Mouse (Mus musculus): Measurements from ENCODE around the gene Klhdc9. TPM values are rescaled to one million over a fixed set of nuclear protein-coding genes. Genes with fewer than 3 reads are reported as not detected.

Gene Klhdc9
- polyA plus RNA-seq, 1 experiment from 2014 or later = 1.3 TPM

GRCm38 (mm10) chr1:171384361-171384760 is 23.8 kb upstream of the Klhdc9 start:
- Histone ChIP-seq H3K4me3 (ENCODE audit: low read depth, low read length) (no peak overlapping the region), H3K9me3 (ENCODE audit: control insufficient read depth, low read length) (no peaks in the 10 kb centered on the region), H3K27me3 (ENCODE audit: control insufficient read depth, insufficient read depth, low read length) (peaks cover 9% of the 10 kb centered on the region), H3K36me3 (ENCODE audit: control insufficient read depth, insufficient read depth, low read length) (no peaks in the 10 kb centered on the region), H3K27ac (ENCODE audit: low read depth, low read length) (no peak overlapping the region), H3K4me2 (replicated peaks; ENCODE audit: low read depth, low read length) (no peak overlapping the region), H3K4me1 (replicated peaks; ENCODE audit: control insufficient read depth, insufficient read depth, low read length) (no peaks in the 10 kb centered on the region), H3K9ac (ENCODE audit: low read depth, low read length) (no peak overlapping the region)
- DNase-seq (ENCODE audit: low spot score) (no peak), ATAC-seq (ENCODE audit: low FRiP score) (no peak)
- WGBS = 75% methylated on average over 9 of the region's 9 CpGs

- H3K27me3 ChIP-seq (ENCODE audit: control insufficient read depth, insufficient read depth, low read length) = peaks cover 9% of the 10 kb centered on the region
- no peak overlapping the region for H3K27ac ChIP-seq (ENCODE audit: low read depth, low read length)
- no peaks in the 10 kb centered on the region for H3K36me3 ChIP-seq (ENCODE audit: control insufficient read depth, insufficient read depth, low read length)
- DNase-seq (ENCODE audit: low spot score) (no peak), ATAC-seq (ENCODE audit: low FRiP score) (no peak)
- 74% methylated on average over 11 of the region's 11 CpGs for WGBS
- no peaks in the 10 kb centered on the region for H3K9me3 ChIP-seq (ENCODE audit: control insufficient read depth, low read length)
- no peaks in the 10 kb centered on the region for H3K4me1 ChIP-seq (replicated peaks; ENCODE audit: control insufficient read depth, insufficient read depth, low read length)
- no peak overlapping the region for H3K9ac ChIP-seq (ENCODE audit: low read depth, low read length)
- H3K4me3 ChIP-seq (ENCODE audit: low read depth, low read length) = no peak overlapping the region
- H3K4me2 ChIP-seq (replicated peaks; ENCODE audit: low read depth, low read length) = no peak overlapping the region
Measured at GRCm38 (mm10) chr1:171382096-171382620, 21.6 kb upstream of the Klhdc9 start.

DNA sequence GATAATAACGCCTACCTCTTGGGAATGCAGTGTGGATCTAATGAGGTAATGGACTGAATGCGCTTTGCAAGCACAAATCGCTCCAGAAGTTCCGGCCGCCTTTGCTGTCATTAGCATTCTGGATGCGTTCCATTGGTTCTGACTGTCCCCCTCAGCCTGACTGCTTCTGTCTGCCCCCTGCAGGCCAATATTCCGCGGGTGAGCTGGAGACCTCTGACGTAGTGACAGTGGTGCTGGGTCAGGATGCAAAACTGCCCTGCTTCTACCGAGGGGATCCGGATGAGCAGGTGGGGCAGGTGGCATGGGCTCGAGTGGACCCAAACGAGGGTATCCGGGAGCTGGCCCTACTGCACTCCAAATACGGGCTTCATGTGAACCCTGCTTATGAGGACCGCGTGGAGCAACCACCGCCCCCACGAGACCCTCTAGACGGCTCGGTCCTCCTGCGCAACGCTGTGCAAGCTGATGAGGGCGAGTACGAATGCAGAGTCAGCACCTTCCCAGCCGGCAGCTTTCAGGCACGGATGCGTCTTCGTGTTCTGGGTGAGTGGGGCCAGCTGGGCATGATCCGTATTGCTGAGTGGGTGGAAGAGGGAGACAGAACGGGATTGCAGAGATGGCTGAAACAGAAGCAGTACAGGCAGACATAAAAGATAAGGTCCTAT is 19.5 kb upstream of the Klhdc9 start:
- Histone ChIP-seq H3K36me3 (ENCODE audit: control insufficient read depth, insufficient read depth, low read length) (no peaks in the 10 kb centered on the region), H3K9me3 (ENCODE audit: control insufficient read depth, low read length) (no peaks in the 10 kb centered on the region), H3K9ac (ENCODE audit: low read depth, low read length) (no peak overlapping the region), H3K27ac (ENCODE audit: low read depth, low read length) (no peak overlapping the region), H3K4me1 (replicated peaks; ENCODE audit: control insufficient read depth, insufficient read depth, low read length) (no peaks in the 10 kb centered on the region), H3K4me2 (replicated peaks; ENCODE audit: low read depth, low read length) (peak overlapping the region; percentile 24), H3K27me3 (ENCODE audit: control insufficient read depth, insufficient read depth, low read length) (peaks cover 9% of the 10 kb centered on the region), H3K4me3 (ENCODE audit: low read depth, low read length) (peak overlapping the region; percentile 0; the same call in 1 of the 2 replicates)
- WGBS = 6% methylated on average over 31 of the region's 31 CpGs
- DNase-seq (ENCODE audit: low spot score) = peak; percentile 87
- ATAC-seq (ENCODE audit: low FRiP score) = peak; percentile 88

- Histone ChIP-seq H3K9me3 (ENCODE audit: control insufficient read depth, low read length) (no peaks in the 10 kb centered on the region), H3K27me3 (ENCODE audit: control insufficient read depth, insufficient read depth, low read length) (peaks cover 9% of the 10 kb centered on the region), H3K27ac (ENCODE audit: low read depth, low read length) (no peak overlapping the region), H3K4me2 (replicated peaks; ENCODE audit: low read depth, low read length) (no peak overlapping the region), H3K4me3 (ENCODE audit: low read depth, low read length) (no peak overlapping the region), H3K36me3 (ENCODE audit: control insufficient read depth, insufficient read depth, low read length) (no peaks in the 10 kb centered on the region), H3K9ac (ENCODE audit: low read depth, low read length) (no peak overlapping the region), H3K4me1 (replicated peaks; ENCODE audit: control insufficient read depth, insufficient read depth, low read length) (no peaks in the 10 kb centered on the region)
- DNase-seq (ENCODE audit: low spot score) (no peak), ATAC-seq (ENCODE audit: low FRiP score) (no peak)
- 93% methylated on average over 6 of the region's 6 CpGs for WGBS
Measured at GRCm38 (mm10) chr1:171378298-171378697, 17.7 kb upstream of the Klhdc9 start.

DNA sequence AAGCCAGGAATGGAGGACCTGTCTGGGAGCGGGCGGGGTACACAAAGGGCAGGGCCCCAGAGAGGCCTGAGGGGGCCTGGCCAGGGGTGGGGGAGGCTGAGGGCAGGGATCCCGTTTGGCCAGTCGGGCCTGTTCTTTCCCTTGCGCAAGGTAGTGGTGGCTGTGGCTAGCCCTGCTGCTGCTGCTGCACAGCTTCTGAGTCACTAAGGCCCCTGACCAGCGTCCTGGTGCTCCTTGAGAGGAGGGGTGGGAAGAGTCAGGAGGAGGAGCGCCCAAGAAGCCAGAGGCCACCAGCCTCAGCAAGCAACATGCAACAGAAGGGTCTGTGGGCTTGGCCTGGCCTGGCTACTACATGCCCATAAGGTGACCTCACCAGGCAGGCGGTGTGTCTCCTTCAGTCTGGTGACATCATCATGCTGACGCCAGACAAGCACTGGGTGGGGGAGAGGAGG is 15.1 kb upstream of the Klhdc9 start:
- ATAC-seq (ENCODE audit: low FRiP score) = no peak
- H3K9me3 ChIP-seq (ENCODE audit: control insufficient read depth, low read length) = no peaks in the 10 kb centered on the region
- H3K4me3 ChIP-seq (ENCODE audit: low read depth, low read length) = no peak overlapping the region
- no peak overlapping the region for H3K4me2 ChIP-seq (replicated peaks; ENCODE audit: low read depth, low read length)
- H3K9ac ChIP-seq (ENCODE audit: low read depth, low read length) = no peak overlapping the region
- no peak overlapping the region for H3K27ac ChIP-seq (ENCODE audit: low read depth, low read length)
- no peak for DNase-seq (ENCODE audit: low spot score)
- no peaks in the 10 kb centered on the region for H3K4me1 ChIP-seq (replicated peaks; ENCODE audit: control insufficient read depth, insufficient read depth, low read length)
- peaks cover 6% of the 10 kb centered on the region for H3K27me3 ChIP-seq (ENCODE audit: control insufficient read depth, insufficient read depth, low read length)
- no peaks in the 10 kb centered on the region for H3K36me3 ChIP-seq (ENCODE audit: control insufficient read depth, insufficient read depth, low read length)
- 51% methylated on average over 9 of the region's 9 CpGs for WGBS

DNA sequence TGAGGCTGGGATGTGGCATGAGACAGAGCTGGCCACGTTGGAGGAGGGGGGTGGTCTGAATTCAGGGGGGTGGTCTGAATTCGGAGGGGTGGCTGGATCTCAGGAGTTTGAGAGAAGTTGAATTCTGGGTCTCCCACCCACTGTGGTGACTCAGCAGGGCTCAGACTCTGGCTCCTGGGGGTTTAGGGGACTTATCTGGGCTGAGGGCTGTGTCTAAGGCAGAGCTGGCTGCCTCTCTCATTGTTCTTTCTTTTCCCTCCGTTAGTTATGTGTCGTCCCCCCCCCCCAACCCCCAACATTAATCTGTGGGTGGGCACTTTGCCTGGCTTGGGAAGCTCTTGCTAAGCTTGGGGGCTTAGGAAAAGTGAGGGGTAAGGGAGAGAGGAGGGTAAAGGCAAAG is 13.3 kb upstream of the Klhdc9 start:
- H3K9me3 ChIP-seq (ENCODE audit: control insufficient read depth, low read length) = no peaks in the 10 kb centered on the region
- H3K4me2 ChIP-seq (replicated peaks; ENCODE audit: low read depth, low read length) = no peak overlapping the region
- H3K36me3 ChIP-seq (ENCODE audit: control insufficient read depth, insufficient read depth, low read length) = no peaks in the 10 kb centered on the region
- ATAC-seq (ENCODE audit: low FRiP score) (no peak), DNase-seq (ENCODE audit: low spot score) (no peak)
- no peak overlapping the region for H3K4me3 ChIP-seq (ENCODE audit: low read depth, low read length)
- H3K27ac ChIP-seq (ENCODE audit: low read depth, low read length) = no peak overlapping the region
- WGBS = 0% methylated on average over 3 of the region's 4 CpGs
- H3K9ac ChIP-seq (ENCODE audit: low read depth, low read length) = no peak overlapping the region
- H3K27me3 ChIP-seq (ENCODE audit: control insufficient read depth, insufficient read depth, low read length) = no peaks in the 10 kb centered on the region
- no peaks in the 10 kb centered on the region for H3K4me1 ChIP-seq (replicated peaks; ENCODE audit: control insufficient read depth, insufficient read depth, low read length)

DNA sequence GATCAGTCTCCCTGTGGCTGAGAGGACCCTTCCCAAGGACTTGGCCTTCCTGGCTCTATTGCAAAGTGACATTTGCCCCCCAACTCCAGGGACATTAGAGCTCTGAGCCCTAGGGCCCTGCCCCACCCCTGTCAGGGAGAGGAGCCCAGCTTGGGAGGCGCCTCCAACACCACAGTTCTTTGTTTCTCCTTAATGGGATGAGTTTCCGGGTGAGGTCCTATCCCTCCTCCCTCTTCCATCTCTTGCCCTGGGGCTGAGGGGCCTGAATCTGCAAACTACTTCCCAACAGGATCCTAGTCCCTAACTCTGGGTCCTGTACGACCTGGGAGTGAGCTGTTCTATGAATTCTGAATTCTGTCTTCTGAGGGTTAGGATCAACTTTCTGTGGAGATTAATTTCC is 12.3 kb upstream of the Klhdc9 start:
- no peak for ATAC-seq (ENCODE audit: low FRiP score)

GRCm38 (mm10) chr1:171369845-171370556 is 9.4 kb upstream of the Klhdc9 start, which contains the start of gene Nectin4:
TSS of gene Nectin4 (plus strand) at chr1:171370099.
- WGBS = 38% methylated on average over 20 of the region's 20 CpGs
- Histone ChIP-seq H3K4me2 (replicated peaks; ENCODE audit: low read depth, low read length) (no peak within 1 kb of the TSS), H3K27me3 (ENCODE audit: control insufficient read depth, insufficient read depth, low read length) (no peaks in the 10 kb centered on the region), H3K36me3 (ENCODE audit: control insufficient read depth, insufficient read depth, low read length) (no peaks in the 10 kb centered on the region), H3K4me1 (replicated peaks; ENCODE audit: control insufficient read depth, insufficient read depth, low read length) (no peaks in the 10 kb centered on the region), H3K9me3 (ENCODE audit: control insufficient read depth, low read length) (no peaks in the 10 kb centered on the region), H3K9ac (ENCODE audit: low read depth, low read length) (no peak within 1 kb of the TSS), H3K4me3 (ENCODE audit: low read depth, low read length) (no peak within 1 kb of the TSS), H3K27ac (ENCODE audit: low read depth, low read length) (no peak within 1 kb of the TSS)
- ATAC-seq (ENCODE audit: low FRiP score) (no peak), DNase-seq (ENCODE audit: low spot score) (no peak)

More for the DNA sequence above, 12.3 kb upstream of the Klhdc9 start:
- H3K36me3 ChIP-seq (ENCODE audit: control insufficient read depth, insufficient read depth, low read length) = no peaks in the 10 kb centered on the region
- no peaks in the 10 kb centered on the region for H3K9me3 ChIP-seq (ENCODE audit: control insufficient read depth, low read length)
- no peak overlapping the region for H3K9ac ChIP-seq (ENCODE audit: low read depth, low read length)
- H3K4me3 ChIP-seq (ENCODE audit: low read depth, low read length) = no peak overlapping the region
- no peaks in the 10 kb centered on the region for H3K4me1 ChIP-seq (replicated peaks; ENCODE audit: control insufficient read depth, insufficient read depth, low read length)
- no peak overlapping the region for H3K4me2 ChIP-seq (replicated peaks; ENCODE audit: low read depth, low read length)
- H3K27me3 ChIP-seq (ENCODE audit: control insufficient read depth, insufficient read depth, low read length) = no peaks in the 10 kb centered on the region
- 69% methylated on average over 3 of the region's 3 CpGs for WGBS
- H3K27ac ChIP-seq (ENCODE audit: low read depth, low read length) = no peak overlapping the region
- DNase-seq (ENCODE audit: low spot score) = no peak
